Mouse (Mus musculus) bone marrow macrophage, adult 2 months (primary cell): ENCODE data around the gene Fhit. TPM values are rescaled to one million over a fixed set of nuclear protein-coding genes. Genes with fewer than 3 reads are reported as not detected.

Experiments
- H3K27ac ChIP-seq: 2 replicates; pipeline ENCODE4 v1.5.1; 2012; ENCODE audit warnings: low read depth, low read length; ENCODE audit not compliant: insufficient read depth
- H3K4me1 ChIP-seq: 2 replicates; pipeline ENCODE4 v1.6.1; 2012; ENCODE audit warnings: low read length; ENCODE audit not compliant: control insufficient read depth, insufficient read depth
- H3K4me3 ChIP-seq: 2 replicates; pipeline ENCODE4 v1.5.1; 2012; ENCODE audit warnings: mild to moderate bottlenecking, low read length, moderate library complexity; ENCODE audit not compliant: insufficient read depth
- CTCF ChIP-seq: IDR thresholded peaks from 2 replicates; pipeline ENCODE4 v1.5.1; 2012; ENCODE audit warnings: low read depth, mild to moderate bottlenecking, low read length, moderate library complexity
- POLR2A ChIP-seq: IDR thresholded peaks from 2 replicates; pipeline ENCODE4 v1.6.1; 2012; ENCODE audit warnings: mild to moderate bottlenecking, low read depth, low read length, borderline replicate concordance
- polyA plus RNA-seq: library from polyadenylated mRNA; stranded (reverse); fragments of >200 nt; gene quantifications from 2 replicates; pipeline ENCODE4 v1.2.4, GENCODE M21; 2012; ENCODE audit not compliant: missing spikeins, insufficient read depth, insufficient read length

The Fhit gene
- polyA plus RNA-seq, 1 experiment, result 3.4 TPM

GRCm38 (mm10) chr14:10096236-10096635 is 1065.6 kb downstream of the Fhit start:
- Histone ChIP-seq H3K27ac (no peak overlapping the region), H3K4me1 (peaks cover 2% of the 10 kb centered on the region; the same call in 1 of the 2 replicates), H3K4me3 (no peak overlapping the region)
- TF ChIP-seq POLR2A, result no peak
- TF ChIP-seq CTCF, result no peak

DNA sequence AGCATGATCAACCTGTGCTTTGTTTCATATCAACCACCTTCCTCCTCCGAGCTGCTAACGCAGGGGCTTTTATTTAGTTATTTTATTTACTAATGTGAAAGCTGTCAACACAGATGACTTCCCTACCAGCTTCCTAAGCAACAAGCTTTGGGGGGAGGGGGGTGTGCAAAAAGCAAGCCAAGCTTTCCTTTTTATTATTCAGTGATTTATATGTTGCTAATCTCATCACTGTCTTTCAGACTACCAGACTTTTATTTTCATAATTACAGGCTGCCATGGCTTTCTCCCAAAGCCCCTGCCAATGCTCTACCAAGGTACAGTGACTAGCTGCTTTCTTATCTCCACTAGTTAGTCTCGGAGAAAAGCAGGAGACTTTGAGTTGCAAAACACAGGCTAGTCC is 1082.8 kb downstream of the Fhit start:
- TF ChIP-seq POLR2A, result no peak
- H3K4me3 ChIP-seq, result no peak overlapping the region
- no peak overlapping the region for H3K27ac ChIP-seq
- H3K4me1 ChIP-seq, result peaks cover 3% of the 10 kb centered on the region

DNA sequence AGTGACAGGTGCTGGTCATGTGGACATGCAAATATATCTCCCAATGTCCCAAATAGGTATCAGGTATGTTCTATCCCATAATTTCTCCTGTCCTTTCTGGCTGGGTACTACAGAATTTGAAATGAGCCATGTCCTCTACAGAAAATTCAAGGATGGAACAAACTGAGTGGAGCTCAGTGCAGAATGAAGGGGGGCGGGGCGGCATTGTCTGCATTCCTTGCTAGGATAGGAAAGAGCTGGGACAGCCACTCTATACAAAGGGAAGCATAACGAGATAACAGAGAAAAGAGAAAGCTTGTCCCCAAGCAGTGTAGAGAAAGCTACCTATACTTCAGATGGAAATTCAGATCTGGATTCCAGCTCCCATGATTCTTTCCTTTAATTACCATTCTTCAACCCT is 1111.9 kb downstream of the Fhit start:
- Histone ChIP-seq H3K4me3 (no peak overlapping the region), H3K27ac (no peak overlapping the region), H3K4me1 (peaks cover 8% of the 10 kb centered on the region)
- TF ChIP-seq CTCF (no peak), POLR2A (no peak)

DNA sequence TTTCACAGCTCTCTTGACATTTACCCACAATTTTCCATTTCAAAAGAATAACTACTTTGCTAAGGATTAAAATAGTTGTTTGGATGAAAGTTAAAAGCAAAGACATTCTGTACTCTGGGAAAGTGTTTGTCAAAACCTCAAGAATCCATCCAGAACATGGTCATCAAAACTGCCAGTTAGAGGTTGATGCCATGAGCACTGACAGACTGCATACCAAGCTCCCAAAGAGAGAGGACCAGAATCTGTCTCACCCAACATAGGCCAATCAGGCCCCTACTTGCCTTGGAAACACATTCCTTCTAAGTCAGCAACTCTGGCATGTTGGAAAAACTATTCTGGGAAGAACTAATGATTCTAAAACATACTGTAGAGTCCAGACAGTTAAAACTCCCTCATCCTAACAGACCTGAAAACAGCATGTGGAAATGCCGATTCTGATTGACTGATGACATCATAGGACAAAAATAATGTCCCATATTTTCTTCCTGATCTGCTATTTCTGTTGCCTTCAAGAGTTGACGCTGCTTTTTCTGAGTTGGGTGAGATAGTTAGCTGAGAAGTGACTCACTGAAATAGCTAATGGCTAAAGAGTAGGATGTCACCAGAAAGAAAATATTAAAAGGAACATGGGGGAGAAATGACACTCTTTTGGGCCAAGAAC is 1114.6 kb downstream of the Fhit start:
- Histone ChIP-seq H3K4me3 (no peak overlapping the region), H3K4me1 (peaks cover 8% of the 10 kb centered on the region), H3K27ac (no peak overlapping the region)
- TF ChIP-seq POLR2A (no peak), CTCF (no peak)

DNA sequence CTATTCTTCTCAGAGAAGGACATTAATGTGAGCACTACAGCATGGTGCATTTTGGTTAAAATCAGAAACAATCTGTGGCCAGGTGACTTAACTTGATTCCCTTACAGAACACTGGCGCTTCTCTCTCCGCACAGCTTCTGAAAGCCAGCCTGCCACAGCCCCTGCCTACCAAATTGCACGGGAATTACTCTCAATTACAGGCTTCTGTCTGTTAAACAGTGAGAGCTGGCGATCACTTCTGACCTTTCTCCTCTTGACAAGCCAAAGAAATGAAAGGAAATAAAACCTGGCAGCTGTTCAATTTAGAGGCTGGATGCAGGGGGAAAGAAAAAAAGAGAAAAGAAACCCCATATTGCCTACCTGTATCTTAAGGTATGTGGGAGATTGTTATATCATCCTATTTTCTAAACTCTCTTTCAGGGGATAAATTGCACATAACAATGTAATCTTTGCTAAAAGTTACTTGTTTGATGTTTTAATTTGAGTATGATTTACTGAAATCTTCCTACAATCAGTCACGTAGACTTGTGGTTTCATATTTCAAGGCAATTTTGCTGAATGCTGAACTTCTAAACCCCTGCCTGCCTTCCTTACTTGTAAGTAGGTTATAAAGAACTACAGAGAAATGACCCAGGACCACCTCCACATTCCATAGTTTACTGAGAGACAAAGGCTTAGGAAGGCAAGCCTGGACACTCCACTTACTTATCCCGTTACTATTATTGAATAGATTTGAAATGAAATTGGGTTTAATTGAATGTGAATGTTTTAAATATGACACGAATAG is 1115.3 kb downstream of the Fhit start:
- Histone ChIP-seq H3K4me1 (peaks cover 8% of the 10 kb centered on the region), H3K4me3 (no peak overlapping the region), H3K27ac (no peak overlapping the region)
- TF ChIP-seq POLR2A (no peak), CTCF (no peak)

DNA sequence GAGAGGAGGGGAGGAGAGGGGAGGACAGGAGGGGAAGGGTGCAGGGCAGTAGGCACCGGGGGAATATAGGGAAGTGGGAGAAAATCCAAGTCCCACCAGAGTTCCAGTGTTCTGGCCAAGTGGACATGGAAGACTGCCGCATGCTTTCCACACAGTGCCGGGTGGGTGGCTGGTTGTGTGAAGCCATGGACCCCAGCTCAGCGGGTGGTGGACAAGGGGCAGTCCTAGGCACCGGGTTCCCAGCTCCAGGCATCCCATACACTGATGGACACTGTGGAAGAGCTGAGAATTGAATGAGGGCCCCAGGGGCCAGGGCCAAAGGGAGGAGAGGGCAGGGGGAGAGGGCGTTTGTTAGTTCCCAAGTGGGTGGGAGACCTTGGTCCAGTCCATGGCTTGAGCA is 1123.8 kb downstream of the Fhit start:
- TF ChIP-seq CTCF, result no peak
- no peak for TF ChIP-seq POLR2A
- H3K4me1 ChIP-seq, result peaks cover 7% of the 10 kb centered on the region
- no peak overlapping the region for H3K4me3 ChIP-seq
- no peak overlapping the region for H3K27ac ChIP-seq

GRCm38 (mm10) chr14:10036685-10037215 is 1125.1 kb downstream of the Fhit start:
- H3K4me3 ChIP-seq, result no peak overlapping the region
- peaks cover 7% of the 10 kb centered on the region for H3K4me1 ChIP-seq
- H3K27ac ChIP-seq, result no peak overlapping the region
- TF ChIP-seq POLR2A (no peak), CTCF (no peak)

GRCm38 (mm10) chr14:10035682-10036081 is 1126.2 kb downstream of the Fhit start:
- TF ChIP-seq POLR2A (no peak), CTCF (no peak)
- Histone ChIP-seq H3K27ac (no peak overlapping the region), H3K4me3 (no peak overlapping the region), H3K4me1 (peaks cover 7% of the 10 kb centered on the region)

DNA sequence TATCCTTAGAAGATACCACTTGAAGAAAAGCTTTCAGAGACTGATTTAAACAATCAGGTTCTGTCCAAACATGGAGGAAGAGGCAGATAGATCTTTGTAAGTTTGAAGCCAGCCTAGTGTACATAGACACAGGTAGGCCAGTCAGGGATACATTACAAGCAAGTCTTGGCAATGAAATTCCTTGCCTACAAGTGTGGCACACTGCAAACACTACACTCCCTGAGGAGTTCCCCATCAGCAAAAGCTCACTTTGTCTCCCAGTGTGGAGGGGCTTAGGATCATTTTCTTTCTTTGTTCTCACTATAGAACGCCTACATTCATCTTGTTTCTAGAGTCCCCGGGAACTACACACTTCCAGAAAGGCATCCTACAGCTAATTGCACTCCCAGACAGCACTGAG is 1126.6 kb downstream of the Fhit start:
- H3K4me1 ChIP-seq, result peaks cover 7% of the 10 kb centered on the region
- no peak overlapping the region for H3K4me3 ChIP-seq
- no peak overlapping the region for H3K27ac ChIP-seq
- TF ChIP-seq CTCF (no peak), POLR2A (no peak)

GRCm38 (mm10) chr14:10023382-10023781 is 1138.5 kb downstream of the Fhit start:
- Histone ChIP-seq H3K27ac (no peak overlapping the region), H3K4me1 (no peaks in the 10 kb centered on the region), H3K4me3 (no peak overlapping the region)
- TF ChIP-seq POLR2A (no peak), CTCF (no peak)
